Mouse (Mus musculus) MEL (cell line): Measurements from ENCODE around the gene Hpse2. TPM values are rescaled to one million over a fixed set of nuclear protein-coding genes. Genes with fewer than 3 reads are reported as not detected.

Experiments
- DNase-seq: peaks from one replicate; pipeline ENCODE4 v3.0.0; 2011; ENCODE audit warnings: low read depth, low spot score
- H3K27ac ChIP-seq: 2 replicates; pipeline ENCODE4 v1.5.1; 2012; ENCODE audit warnings: low read depth, mild to moderate bottlenecking, control low read depth, low read length, moderate library complexity; ENCODE audit not compliant: control insufficient read depth
- H3K27me3 ChIP-seq, 2 experiments: fragments of 150-350 bp in 1 of 2; sonication (generic) in 1 of 2; 2 replicates each; pipeline ENCODE4 v1.6.1; 2012; ENCODE audit warnings: low read length in 2 of 2, mild to moderate bottlenecking in 2 of 2, improper control_type of control experiment in 1 of 2, moderate library complexity in 1 of 2; ENCODE audit not compliant: insufficient read depth in 2 of 2, control insufficient read depth in 1 of 2
- H3K36me3 ChIP-seq, 2 experiments: 2 replicates each; pipeline ENCODE4 v1.6.1; 2012 to 2014; ENCODE audit warnings: low read length in 2 of 2, improper control_type of control experiment in 1 of 2, inconsistent platforms in 1 of 2, mild to moderate bottlenecking in 1 of 2; ENCODE audit not compliant: insufficient read depth in 2 of 2, control insufficient read depth in 1 of 2
- H3K4me1 ChIP-seq, 2 experiments: fragments of 150-350 bp in 1 of 2; sonication (generic) in 1 of 2; 2 replicates each; pipeline ENCODE4 v1.6.1; 2012; ENCODE audit warnings: low read length in 2 of 2, improper control_type of control experiment in 1 of 2, mild to moderate bottlenecking in 1 of 2; ENCODE audit not compliant: insufficient read depth in 2 of 2, control insufficient read depth in 1 of 2
- H3K4me3 ChIP-seq, 2 experiments: fragments of 150-350 bp in 1 of 2; sonication (generic) in 1 of 2; 2 replicates each; pipeline ENCODE4 v1.5.1; 2012; ENCODE audit warnings: low read depth in 2 of 2, low read length in 2 of 2, mild to moderate bottlenecking in 2 of 2, moderate library complexity in 2 of 2, control low read depth in 1 of 2, improper control_type of control experiment in 1 of 2; ENCODE audit not compliant: control insufficient read depth in 1 of 2, insufficient read depth in 1 of 2
- H3K79me2 ChIP-seq: 2 replicates; pipeline ENCODE4 v1.6.1; 2012; ENCODE audit warnings: mild to moderate bottlenecking, low read length, moderate library complexity; ENCODE audit not compliant: control insufficient read depth, poor library complexity, insufficient read depth
- H3K9ac ChIP-seq: 2 replicates; pipeline ENCODE4 v1.6.1; 2012; ENCODE audit warnings: low read depth, mild to moderate bottlenecking, control low read depth, low read length, moderate library complexity; ENCODE audit not compliant: control insufficient read depth, poor library complexity, severe bottlenecking
- H3K9me3 ChIP-seq: fragments of 150-350 bp; sonication (generic); replicated peaks from 2 replicates; pipeline ENCODE4 v1.6.1; 2012; ENCODE audit warnings: mild to moderate bottlenecking, low read length, improper control_type of control experiment, moderate library complexity; ENCODE audit not compliant: insufficient read depth
- CHD1 ChIP-seq: IDR thresholded peaks from 2 replicates; pipeline ENCODE4 v1.6.1; 2012; ENCODE audit warnings: low read depth, mild to moderate bottlenecking, inconsistent platforms, low read length, improper control_type of control experiment
- CHD2 ChIP-seq: IDR thresholded peaks from 2 replicates; pipeline ENCODE4 v1.6.1; 2011; ENCODE audit warnings: low read length, improper control_type of control experiment
- CTCF ChIP-seq, 3 experiments: IDR thresholded peaks in 2 of 3; conservative IDR thresholded peaks in 1 of 3; 2 replicates each; pipeline ENCODE4 v1.5.1; 2011 to 2012; ENCODE audit warnings: low read length in 3 of 3, low read depth in 2 of 3, mild to moderate bottlenecking in 2 of 3, improper control_type of control experiment in 1 of 3, inconsistent platforms in 1 of 3, mixed read lengths in 1 of 3, moderate library complexity in 1 of 3; ENCODE audit not compliant: control insufficient read depth in 1 of 3, insufficient read depth in 1 of 3, poor library complexity in 1 of 3, severe bottlenecking in 1 of 3
- GATA1 ChIP-seq: IDR thresholded peaks from 2 replicates; pipeline ENCODE4 v1.6.1; 2011; ENCODE audit warnings: low read depth, low read length, improper control_type of control experiment
- HCFC1 ChIP-seq: IDR thresholded peaks from 2 replicates; pipeline ENCODE4 v1.6.1; 2012; ENCODE audit warnings: low read depth, mild to moderate bottlenecking, inconsistent platforms, low read length, improper control_type of control experiment, moderate library complexity
- JUND ChIP-seq: IDR thresholded peaks from 2 replicates; pipeline ENCODE4 v1.6.1; 2011; ENCODE audit warnings: low read depth, mild to moderate bottlenecking, improper control_type of control experiment, low read length
- MAFK ChIP-seq: IDR thresholded peaks from 2 replicates; pipeline ENCODE4 v1.6.1; 2011; ENCODE audit warnings: low read depth, mild to moderate bottlenecking, low read length, improper control_type of control experiment, borderline replicate concordance
- MAX ChIP-seq: IDR thresholded peaks from 2 replicates; pipeline ENCODE4 v1.6.1; 2011; ENCODE audit warnings: low read length, improper control_type of control experiment
- MEF2A ChIP-seq: IDR thresholded peaks from 2 replicates; pipeline ENCODE4 v1.6.1; 2014; ENCODE audit warnings: low read depth, mild to moderate bottlenecking, inconsistent platforms, low read length, improper control_type of control experiment; ENCODE audit not compliant: poor library complexity, insufficient replicate concordance, severe bottlenecking; ENCODE audit errors: extremely low read depth
- MXI1 ChIP-seq: IDR thresholded peaks from 2 replicates; pipeline ENCODE4 v1.6.1; 2011; ENCODE audit warnings: mild to moderate bottlenecking, low read depth, low read length, improper control_type of control experiment
- MYB ChIP-seq: IDR thresholded peaks from 2 replicates; pipeline ENCODE4 v1.6.1; 2011; ENCODE audit warnings: mild to moderate bottlenecking, low read depth, low read length, improper control_type of control experiment
- MYC ChIP-seq: IDR thresholded peaks from 2 replicates; pipeline ENCODE4 v1.6.1; 2011; ENCODE audit warnings: low read depth, mild to moderate bottlenecking, low read length, improper control_type of control experiment, moderate library complexity
- NELFE ChIP-seq: IDR thresholded peaks from 2 replicates; pipeline ENCODE4 v1.6.1; 2011; ENCODE audit warnings: low read depth, low read length, improper control_type of control experiment
- NRF1 ChIP-seq: IDR thresholded peaks from 2 replicates; pipeline ENCODE4 v1.6.1; 2014; ENCODE audit warnings: low read depth, mild to moderate bottlenecking, inconsistent platforms, low read length, improper control_type of control experiment, moderate library complexity; ENCODE audit not compliant: poor library complexity, insufficient read depth, severe bottlenecking
- POLR2A ChIP-seq, 2 experiments: IDR thresholded peaks; 2 replicates each; pipeline ENCODE4 v1.6.1; 2011 to 2012; ENCODE audit warnings: low read length in 2 of 2, mild to moderate bottlenecking in 2 of 2, control low read depth in 1 of 2, improper control_type of control experiment in 1 of 2, low read depth in 1 of 2, moderate library complexity in 1 of 2; ENCODE audit not compliant: control insufficient read depth in 1 of 2, insufficient read depth in 1 of 2, poor library complexity in 1 of 2
- POLR2AphosphoS2 ChIP-seq: IDR thresholded peaks from 2 replicates; pipeline ENCODE4 v1.6.1; 2011; ENCODE audit warnings: low read length, improper control_type of control experiment
- RAD21 ChIP-seq: IDR thresholded peaks from 2 replicates; pipeline ENCODE4 v1.6.1; 2011; ENCODE audit warnings: mild to moderate bottlenecking, low read depth, low read length, improper control_type of control experiment
- RCOR1 ChIP-seq: IDR thresholded peaks from 2 replicates; pipeline ENCODE4 v1.6.1; 2012; ENCODE audit warnings: low read depth, mild to moderate bottlenecking, inconsistent platforms, low read length, improper control_type of control experiment
- SIN3A ChIP-seq: IDR thresholded peaks from 2 replicates; pipeline ENCODE4 v1.6.1; 2012; ENCODE audit warnings: low read length, improper control_type of control experiment, inconsistent platforms
- SMC3 ChIP-seq: IDR thresholded peaks from 2 replicates; pipeline ENCODE4 v1.6.1; 2011; ENCODE audit warnings: low read depth, low read length, improper control_type of control experiment
- TAL1 ChIP-seq: IDR thresholded peaks from 2 replicates; pipeline ENCODE4 v1.6.1; 2012; ENCODE audit warnings: mild to moderate bottlenecking, inconsistent platforms, low read length, moderate library complexity, mixed read lengths
- TBP ChIP-seq: IDR thresholded peaks from 2 replicates; pipeline ENCODE4 v1.8.0; 2011; ENCODE audit warnings: low read depth, low read length, improper control_type of control experiment
- TCF12 ChIP-seq: IDR thresholded peaks from 2 replicates; pipeline ENCODE4 v1.6.1; 2014; ENCODE audit warnings: low read depth, mild to moderate bottlenecking, inconsistent platforms, low read length, improper control_type of control experiment, moderate library complexity
- UBTF ChIP-seq: IDR thresholded peaks from 2 replicates; pipeline ENCODE4 v1.6.1; 2012; ENCODE audit warnings: low read depth, mild to moderate bottlenecking, inconsistent platforms, low read length, improper control_type of control experiment, moderate library complexity, borderline replicate concordance; ENCODE audit not compliant: insufficient read depth
- USF1 ChIP-seq: IDR thresholded peaks from 2 replicates; pipeline ENCODE4 v1.6.1; 2014; ENCODE audit warnings: low read depth, mild to moderate bottlenecking, inconsistent platforms, low read length, improper control_type of control experiment, moderate library complexity
- USF2 ChIP-seq, 2 experiments: IDR thresholded peaks; 2 replicates each; pipeline ENCODE4 v1.6.1; 2011 to 2012; ENCODE audit warnings: improper control_type of control experiment in 2 of 2, low read length in 2 of 2, borderline replicate concordance in 1 of 2, inconsistent platforms in 1 of 2, low read depth in 1 of 2, mild to moderate bottlenecking in 1 of 2; ENCODE audit not compliant: insufficient read depth in 1 of 2
- ZC3H11A ChIP-seq: IDR thresholded peaks from 2 replicates; pipeline ENCODE4 v1.6.1; 2012; ENCODE audit warnings: low read depth, mild to moderate bottlenecking, inconsistent platforms, low read length, improper control_type of control experiment
- ZKSCAN1 ChIP-seq: IDR thresholded peaks from 2 replicates; pipeline ENCODE4 v1.6.1; 2012; ENCODE audit warnings: low read depth, mild to moderate bottlenecking, inconsistent platforms, low read length, improper control_type of control experiment, moderate library complexity
- ZMIZ1 ChIP-seq: IDR thresholded peaks from 2 replicates; pipeline ENCODE4 v1.6.1; 2012; ENCODE audit warnings: low read depth, mild to moderate bottlenecking, inconsistent platforms, low read length, improper control_type of control experiment, moderate library complexity
- ZNF384 ChIP-seq: IDR thresholded peaks from 2 replicates; pipeline ENCODE4 v1.6.1; 2012; ENCODE audit warnings: low read depth, mild to moderate bottlenecking, inconsistent platforms, low read length, improper control_type of control experiment
- polyA plus RNA-seq, 2 experiments: library from polyadenylated mRNA; stranded (reverse) in 1 of 2; unstranded in 1 of 2; fragments of >175 nt in 1 of 2; fragments of >200 nt in 1 of 2; gene quantifications; 2 replicates each; pipeline versions ENCODE4 v1.2.1 to v1.2.4; 2012; ENCODE audit warnings: low replicate concordance in 2 of 2, low read depth in 1 of 2; ENCODE audit not compliant: insufficient read length in 2 of 2, insufficient read depth in 1 of 2, missing spikeins in 1 of 2
- total RNA-seq: library from RNA; depleted of rRNA; stranded (reverse); fragments of 300-350 nt; gene quantifications from 2 replicates; pipeline ENCODE4 v1.2.3, GENCODE M21; 2012

Gene Hpse2
- total and polyA plus RNA-seq, 3 experiments = not detected

- Histone ChIP-seq H3K9me3 (no peaks in the 10 kb centered on the region), H3K4me3 (peak overlapping the region; percentile 6 to 22; a peak in 3 of 4 replicates), H3K27me3 (no peaks in the 10 kb centered on the region)
- TF ChIP-seq ZMIZ1 (peak; percentile 58; the same call in 1 of the 2 replicates), SIN3A (no peak)
- TF ChIP-seq, all 39 proteins: peak for 1
- peaks cover 22 to 58% of the 10 kb centered on the region in 2 experiments for H3K4me1 ChIP-seq
- H3K36me3 ChIP-seq = peaks cover 0 to 40% of the 10 kb centered on the region in 2 experiments; a peak in 2 of 4 replicates
- DNase-seq = peak; percentile 19
- peak overlapping the region; percentile 40 for H3K9ac ChIP-seq
- no peaks in the 10 kb centered on the region for H3K79me2 ChIP-seq
- H3K27ac ChIP-seq = peak overlapping the region; percentile 79
Measured at GRCm38 (mm10) chr19:42740163-42740899, 647.8 kb downstream of the Hpse2 start.

GRCm38 (mm10) chr19:42739734-42740133 is 648.4 kb downstream of the Hpse2 start:
- Histone ChIP-seq H3K4me1 (peaks cover 23 to 63% of the 10 kb centered on the region in 2 experiments), H3K9ac (peak overlapping the region; percentile 40), H3K27me3 (no peaks in the 10 kb centered on the region), H3K36me3 (peaks cover 0 to 42% of the 10 kb centered on the region in 2 experiments; a peak in 2 of 4 replicates), H3K4me3 (peak overlapping the region; percentile 6 to 22; a peak in 3 of 4 replicates), H3K27ac (peak overlapping the region; percentile 79), H3K9me3 (no peaks in the 10 kb centered on the region), H3K79me2 (no peaks in the 10 kb centered on the region)
- peak; percentile 85 for DNase-seq
- no peak for TF ChIP-seq CTCF (IDR thresholded peaks at IDR 0.05 in 2 of 3, conservative IDR thresholded peaks at IDR 0.05 in 1 of 3; ENCODE audit: control insufficient read depth in 1 of 3, insufficient read depth in 1 of 3, low read depth in 2 of 3, low read length in 3 of 3, poor library complexity in 1 of 3, severe bottlenecking in 1 of 3)
- TF ChIP-seq ZMIZ1 = no peak
- TF ChIP-seq MAFK = no peak
- no peak for TF ChIP-seq ZNF384
- no peak for TF ChIP-seq RAD21
- peak; percentile 92 for TF ChIP-seq MYC
- peak; percentile 84 for TF ChIP-seq TBP
- TF ChIP-seq MXI1 = peak; percentile 90
- peak; percentile 9; the same call in 1 of the 2 replicates for TF ChIP-seq TAL1
- no peak for TF ChIP-seq ZKSCAN1
- TF ChIP-seq USF2 (IDR thresholded peaks at IDR 0.05; ENCODE audit: borderline replicate concordance in 1 of 2, insufficient read depth in 1 of 2, low read depth in 1 of 2, low read length in 2 of 2) = no peak
- no peak for TF ChIP-seq SMC3
- TF ChIP-seq USF1 = no peak
- TF ChIP-seq CHD1 = no peak
- TF ChIP-seq MYB = no peak
- peak; percentile 66 for TF ChIP-seq HCFC1
- TF ChIP-seq GATA1 = peak; percentile 85
- peak; percentile 84 for TF ChIP-seq SIN3A
- TF ChIP-seq NELFE = peak; percentile 66
- TF ChIP-seq ZC3H11A = no peak
- no peak for TF ChIP-seq JUND
- no peak for TF ChIP-seq POLR2AphosphoS2
- no peak for TF ChIP-seq NRF1
- peak; percentile 42 to 86; a peak in 2 of 4 replicates for TF ChIP-seq POLR2A (IDR thresholded peaks at IDR 0.05; ENCODE audit: control insufficient read depth in 1 of 2, insufficient read depth in 1 of 2, low read depth in 1 of 2, low read length in 2 of 2, poor library complexity in 1 of 2)
- no peak for TF ChIP-seq UBTF
- TF ChIP-seq MEF2A = no peak
- no peak for TF ChIP-seq CHD2
- TF ChIP-seq MAX = peak; percentile 79
- TF ChIP-seq RCOR1 = no peak
- peak; percentile 63 for TF ChIP-seq TCF12
